Mouse (Mus musculus) limb, embryonic 11.5 days (tissue): ENCODE measurements around the gene Clec4f. TPM values are rescaled to one million over a fixed set of nuclear protein-coding genes. Genes with fewer than 3 reads are reported as not detected.
"Not testable (repeated sequence)": the region's sequence is repeated elsewhere in the genome, so short reads cannot be mapped to it uniquely, and the experiment has no call there.

Source experiments
- ATAC-seq: fragments of 200-750 bp; cut with Nextera tagmentation; 2 replicates; pipeline ENCODE4 v1.8.0; 2017; ENCODE audit warnings: low read depth; ENCODE audit not compliant: insufficient number of reproducible peaks, low FRiP score, low TSS enrichment
- DNase-seq: peaks from one replicate; pipeline ENCODE4 v3.0.0-alpha.2; 2015; ENCODE audit warnings: low spot score
- H3K27ac ChIP-seq: fragments of 300-500 bp; sonication (generic); replicated peaks from 2 replicates; pipeline ENCODE4 v1.5.1; 2014; ENCODE audit warnings: low read depth, mild to moderate bottlenecking, low read length
- H3K27me3 ChIP-seq: fragments of 300-500 bp; sonication (generic); 2 replicates; pipeline ENCODE4 v1.6.1; 2014; ENCODE audit warnings: mild to moderate bottlenecking, low read length, mixed read lengths; ENCODE audit not compliant: control insufficient read depth, insufficient read depth
- H3K36me3 ChIP-seq: fragments of 300-500 bp; sonication (generic); 2 replicates; pipeline ENCODE4 v1.6.1; 2014; ENCODE audit warnings: mild to moderate bottlenecking, low read length, moderate library complexity, mixed read lengths; ENCODE audit not compliant: control insufficient read depth, insufficient read depth
- H3K4me1 ChIP-seq: fragments of 300-500 bp; sonication (generic); 2 replicates; pipeline ENCODE4 v1.6.1; 2014; ENCODE audit warnings: low read length, mixed read lengths; ENCODE audit not compliant: control insufficient read depth, insufficient read depth
- H3K4me2 ChIP-seq: fragments of 300-500 bp; sonication (generic); 2 replicates; pipeline ENCODE4 v1.6.1; 2014; ENCODE audit warnings: low read depth, mild to moderate bottlenecking, moderate library complexity; ENCODE audit not compliant: severe bottlenecking
- H3K4me3 ChIP-seq: fragments of 300-500 bp; sonication (generic); 2 replicates; pipeline ENCODE4 v1.5.1; 2014; ENCODE audit warnings: low read depth, low read length
- H3K9ac ChIP-seq: fragments of 300-500 bp; sonication (generic); 2 replicates; pipeline ENCODE4 v1.6.1; 2014; ENCODE audit warnings: mild to moderate bottlenecking, low read length
- H3K9me3 ChIP-seq: fragments of 300-500 bp; sonication (generic); 2 replicates; pipeline ENCODE4 v1.6.1; 2016; ENCODE audit warnings: low read length; ENCODE audit not compliant: control insufficient read depth
- WGBS: fragments of 180-500 bp; shearing (Covaris S2); extraction: QIAGEN DNeasy Blood & Tissue Kit; methylation state at CpG from one replicate; pipeline ENCODE4 v1.1.7; 2014; 5-methylcytosine and 5-hydroxymethylcytosine counted together
- polyA plus RNA-seq: library from polyadenylated mRNA; unstranded; fragments of >200 nt; fragmentation: Nextera tagmentation; extraction: Ambion mirVana; gene quantifications from 2 replicates; pipeline ENCODE4 v1.2.1, GENCODE M21; 2014

Clec4f gene
- polyA plus RNA-seq, 1 experiment from 2014 or later: not detected

DNA sequence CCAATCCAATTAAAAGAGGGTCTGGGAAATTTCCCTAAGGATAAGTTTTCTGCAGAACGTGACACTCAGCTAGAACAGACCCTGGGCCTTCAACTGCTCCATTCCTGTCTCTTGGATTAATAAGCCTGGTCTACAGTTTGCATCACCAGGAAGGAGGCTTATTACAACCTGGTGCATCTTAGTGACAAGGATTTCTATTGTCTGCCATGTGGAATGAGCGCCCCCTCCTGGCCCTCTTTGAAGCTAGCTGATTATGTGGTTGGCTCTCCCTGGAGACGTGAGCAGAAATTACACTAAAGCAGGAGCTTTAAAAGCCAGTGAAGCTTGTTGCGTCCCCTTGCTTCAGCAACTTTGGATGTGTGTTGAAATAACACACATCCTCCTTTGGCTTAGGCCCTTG, 17.4 kb upstream of the Clec4f start:
- ATAC-seq (no peak), DNase-seq (peak; percentile 85)
- Histone ChIP-seq H3K36me3 (no peaks in the 10 kb centered on the region), H3K27me3 (no peaks in the 10 kb centered on the region), H3K27ac (no peak overlapping the region), H3K4me1 (no peaks in the 10 kb centered on the region), H3K4me3 (no peak overlapping the region), H3K9ac (no peak overlapping the region), H3K9me3 (no peaks in the 10 kb centered on the region), H3K4me2 (no peak overlapping the region)
- WGBS: 9% methylated on average over 4 of the region's 4 CpGs

DNA sequence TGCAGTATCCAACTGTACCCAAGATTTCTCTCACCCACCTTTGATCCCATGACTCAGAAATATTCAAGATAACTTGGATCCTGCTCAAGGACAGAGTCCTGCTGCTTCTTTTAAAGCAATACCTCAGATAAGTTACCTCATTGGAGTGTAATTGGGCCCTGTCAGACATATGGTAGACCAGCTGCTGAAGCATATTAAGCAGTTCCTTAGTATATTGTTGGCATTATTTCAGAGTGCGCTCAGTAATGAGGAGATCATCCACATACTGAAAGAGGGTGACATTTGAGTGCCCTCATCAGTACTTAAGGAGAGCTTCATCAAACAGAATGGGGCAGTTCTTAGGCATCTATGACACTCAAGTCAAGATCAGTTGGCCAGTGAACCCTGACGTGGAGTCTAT, 9.0 kb upstream of the Clec4f start:
- 87% methylated on average over 2 of the region's 2 CpGs for WGBS
- Histone ChIP-seq H3K4me2 (no peak overlapping the region), H3K36me3 (no peaks in the 10 kb centered on the region), H3K4me3 (no peak overlapping the region), H3K9me3 (no peaks in the 10 kb centered on the region), H3K27me3 (no peaks in the 10 kb centered on the region), H3K4me1 (no peaks in the 10 kb centered on the region), H3K27ac (no peak overlapping the region), H3K9ac (no peak overlapping the region)
- DNase-seq (no peak), ATAC-seq (no peak)

- WGBS: 86% methylated on average over 4 of the region's 4 CpGs
- Histone ChIP-seq H3K4me3 (no peak overlapping the region), H3K4me1 (no peaks in the 10 kb centered on the region), H3K9ac (no peak overlapping the region), H3K4me2 (no peak overlapping the region), H3K36me3 (no peaks in the 10 kb centered on the region), H3K27ac (no peak overlapping the region), H3K27me3 (no peaks in the 10 kb centered on the region), H3K9me3 (no peaks in the 10 kb centered on the region)
- DNase-seq (no peak), ATAC-seq (no peak)
Observed at GRCm38 (mm10) chr6:83660821-83661220, 4.8 kb upstream of the Clec4f start.

GRCm38 (mm10) chr6:83646715-83647114, 9.3 kb downstream of the Clec4f start:
- H3K36me3 ChIP-seq: no peaks in the 10 kb centered on the region
- no peaks in the 10 kb centered on the region for H3K27me3 ChIP-seq
- H3K9ac ChIP-seq: no peak overlapping the region
- no peak overlapping the region for H3K27ac ChIP-seq
- H3K4me1 ChIP-seq: no peaks in the 10 kb centered on the region
- H3K4me2 ChIP-seq: no peak overlapping the region
- H3K9me3 ChIP-seq: no peaks in the 10 kb centered on the region
- DNase-seq: no peak
- 86% methylated on average over 10 of the region's 10 CpGs for WGBS
- H3K4me3 ChIP-seq: no peak overlapping the region
- no peak for ATAC-seq

GRCm38 (mm10) chr6:83635329-83635728, 20.7 kb downstream of the Clec4f start:
- Histone ChIP-seq H3K27ac (no peak overlapping the region), H3K36me3 (no peaks in the 10 kb centered on the region), H3K9ac (no peak overlapping the region), H3K4me3 (no peak overlapping the region), H3K4me2 (no peak overlapping the region), H3K4me1 (no peaks in the 10 kb centered on the region), H3K9me3 (no peaks in the 10 kb centered on the region), H3K27me3 (no peaks in the 10 kb centered on the region)
- ATAC-seq: no peak
- DNase-seq: no peak
- 91% methylated on average over 1 of the region's 1 CpGs for WGBS

DNA sequence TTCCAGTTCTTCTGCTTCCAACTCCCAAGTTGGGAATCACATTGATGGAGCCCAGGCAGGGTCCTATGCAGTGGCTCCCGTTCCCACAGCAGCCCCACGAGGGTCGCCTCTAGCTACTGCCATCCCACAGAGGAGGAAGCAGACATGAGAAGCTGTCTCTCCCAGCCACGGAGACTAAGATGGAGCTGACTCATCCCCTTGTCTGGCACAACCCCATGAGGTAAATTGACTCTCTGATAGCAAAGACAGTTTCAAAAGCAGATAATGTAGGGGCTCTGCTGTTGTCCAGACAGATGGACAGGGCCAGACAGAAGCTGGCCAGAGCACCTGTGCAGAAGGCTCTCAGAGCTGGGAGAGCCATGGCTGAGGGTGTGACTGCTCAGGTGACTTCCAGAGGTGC, 21.4 kb downstream of the Clec4f start:
- not testable (repeated sequence) for H3K4me1 ChIP-seq, H3K4me2 ChIP-seq, ATAC-seq, H3K27me3 ChIP-seq, H3K27ac ChIP-seq, DNase-seq, H3K4me3 ChIP-seq, H3K9ac ChIP-seq, H3K36me3 ChIP-seq, H3K9me3 ChIP-seq
- WGBS: 72% methylated on average over 4 of the region's 4 CpGs

DNA sequence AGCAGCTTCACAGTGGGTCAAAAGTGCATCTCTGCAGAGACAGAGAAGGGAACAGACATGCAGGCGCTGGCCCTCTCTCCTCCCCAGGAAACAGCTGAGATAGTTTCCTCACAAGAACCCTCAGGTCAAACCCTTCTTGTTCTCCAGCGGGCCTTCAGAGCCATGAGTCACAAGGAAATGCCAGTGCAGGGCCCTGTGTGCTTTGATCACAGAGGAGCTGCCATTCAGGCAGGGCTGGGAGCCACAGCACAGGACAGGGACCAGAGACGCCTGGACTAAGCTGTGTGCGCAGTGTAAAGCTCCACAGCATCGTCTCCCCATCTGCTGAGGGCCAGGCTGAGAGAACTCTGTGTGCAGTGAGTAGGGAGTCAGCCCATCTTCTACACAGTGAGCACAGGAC, 21.9 kb downstream of the Clec4f start:
- H3K9me3 ChIP-seq, H3K36me3 ChIP-seq, H3K27ac ChIP-seq, H3K9ac ChIP-seq, DNase-seq, H3K27me3 ChIP-seq, ATAC-seq, H3K4me2 ChIP-seq, H3K4me1 ChIP-seq, H3K4me3 ChIP-seq: not testable (repeated sequence)
- 12% methylated on average over 5 of the region's 5 CpGs for WGBS

DNA sequence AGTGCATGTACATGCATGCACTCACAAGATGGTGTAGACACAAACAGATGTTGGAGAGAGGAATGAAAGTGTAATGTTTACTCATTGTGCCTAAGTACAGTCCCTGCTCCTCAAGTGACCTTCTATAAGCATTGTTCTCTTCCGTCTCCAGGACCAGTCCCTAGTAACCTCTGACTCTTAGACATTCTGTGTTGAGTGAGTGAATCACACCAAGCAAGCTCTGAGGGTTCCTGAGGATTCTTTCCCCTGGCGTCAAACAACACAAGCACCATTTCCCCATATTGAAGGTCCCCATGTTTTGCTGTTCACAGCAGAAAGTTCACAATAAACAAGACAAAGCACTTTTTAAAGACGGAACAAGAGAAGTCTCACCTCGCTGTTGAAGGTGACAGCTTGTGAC, 24.2 kb downstream of the Clec4f start:
- 82% methylated on average over 4 of the region's 4 CpGs for WGBS
- DNase-seq (no peak), ATAC-seq (no peak)
- H3K27me3 ChIP-seq: no peaks in the 10 kb centered on the region
- H3K9ac ChIP-seq: no peak overlapping the region
- no peaks in the 10 kb centered on the region for H3K4me1 ChIP-seq
- H3K36me3 ChIP-seq: no peaks in the 10 kb centered on the region
- no peak overlapping the region for H3K27ac ChIP-seq
- no peaks in the 10 kb centered on the region for H3K9me3 ChIP-seq
- H3K4me2 ChIP-seq: no peak overlapping the region
- H3K4me3 ChIP-seq: no peak overlapping the region

DNA sequence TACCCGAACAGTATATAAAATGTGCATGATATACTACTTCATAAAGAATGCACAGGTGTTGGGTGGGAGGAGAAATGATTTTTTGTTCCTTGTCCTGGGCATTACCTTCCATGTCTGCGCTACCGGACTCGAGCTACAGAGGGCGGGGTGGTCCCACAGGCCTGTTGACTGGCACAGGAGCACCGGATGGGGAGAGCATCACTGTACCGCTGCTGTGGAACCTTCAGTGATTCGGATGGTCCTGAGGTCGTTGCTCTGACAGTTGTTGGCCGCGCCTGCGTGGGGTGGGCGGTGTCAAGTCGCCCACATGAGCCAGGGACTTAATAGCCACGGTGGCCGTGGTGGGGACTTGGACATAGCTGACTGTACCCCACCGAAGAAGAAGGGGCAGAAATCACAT, 29.2 kb downstream of the Clec4f start:
- 64% methylated on average over 17 of the region's 17 CpGs for WGBS
- no peaks in the 10 kb centered on the region for H3K27me3 ChIP-seq
- no peak overlapping the region for H3K4me3 ChIP-seq
- no peaks in the 10 kb centered on the region for H3K9me3 ChIP-seq
- DNase-seq: no peak
- H3K4me1 ChIP-seq: no peaks in the 10 kb centered on the region
- H3K4me2 ChIP-seq: no peak overlapping the region
- H3K27ac ChIP-seq: no peak overlapping the region
- ATAC-seq: no peak
- no peak overlapping the region for H3K9ac ChIP-seq
- no peaks in the 10 kb centered on the region for H3K36me3 ChIP-seq
